Mouse (Mus musculus): ENCODE results near the gene Rsph3b. TPM values are rescaled to one million over a fixed set of nuclear protein-coding genes. Genes with fewer than 3 reads are reported as not detected.

Gene Rsph3b
- polyA plus RNA-seq, 1 experiment from 2014 or later = 57.5 TPM

DNA sequence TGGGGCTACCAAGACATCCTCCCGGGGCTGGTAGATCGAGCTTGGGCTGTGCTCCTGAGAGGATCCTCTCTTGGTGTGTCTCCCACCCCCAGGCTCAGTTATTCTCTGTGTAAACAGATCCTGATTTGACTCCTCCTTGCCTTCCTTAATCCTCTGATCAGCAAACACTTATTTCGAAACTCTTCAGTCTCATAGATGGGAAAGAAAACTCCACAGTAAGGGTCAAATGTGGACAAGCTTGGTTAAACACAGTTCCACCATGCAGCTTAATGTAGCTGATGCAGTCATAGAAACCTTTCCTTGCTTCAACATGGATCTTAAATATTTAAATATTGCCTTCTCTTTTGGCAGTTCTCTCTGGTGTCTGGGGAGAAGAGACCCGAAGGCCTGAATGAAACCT, 88.4 kb downstream of the Rsph3b start:
- POLR2A ChIA-PET = interaction anchor here (1.0 to 1.9 kb wide), 2 partner anchors 11 to 25 kb away, joined by 3 to 7 read pairs; no protein-coding TSS in a partner anchor
- no peaks in the 10 kb centered on the region for H3K27me3 ChIP-seq
- in situ Hi-C loops (cut with MboI; ENCODE audit: low pct_unique_long_range_greater_than_20kb) = loop anchor here (25.0 kb wide), 1 partner anchor 2002 kb away; no protein-coding TSS in a partner anchor
- TF ChIP-seq CTCF (IDR thresholded peaks at IDR 0.05) = no peak
- ATAC-seq = peak; percentile 64
- peak; percentile 81 for DNase-seq (ENCODE audit: low read depth, low spot score)
- CTCF ChIA-PET = interaction anchor here (0.8 to 2.0 kb wide), 9 partner anchors 8 to 1086 kb away, joined by 3 to 8 read pairs (median 3); no protein-coding TSS in a partner anchor

Other genes starting within 250 kb of the Rsph3b start
- gene Ezr, start 165.9 kb downstream of the Rsph3b start, polyA plus RNA-seq (2021) = 344 TPM
- 9.9 TPM for gene Tagap1, start 12.5 kb upstream of the Rsph3b start, polyA plus RNA-seq (2021)
- gene Rnaset2b, start 22.0 kb upstream of the Rsph3b start, polyA plus RNA-seq (2021) = 147 TPM
- not detected for gene Gm49721, start 30.2 kb upstream of the Rsph3b start, polyA plus RNA-seq (2021)
- gene Gm1604a, start 76.9 kb upstream of the Rsph3b start, polyA plus RNA-seq (2021) = not detected
- gene Rps6ka2, start 221.4 kb upstream of the Rsph3b start, polyA plus RNA-seq (2021) = 19.9 TPM

Data from Patski (cell line).